Mouse (Mus musculus): ENCODE data around the gene Ccl9.

GRCm38 (mm10) chr11:83560405-83560804 lies 18.0 kb downstream of the Ccl9 start:
- TF ChIP-seq POLR2A (IDR thresholded peaks at IDR 0.05; ENCODE audit: insufficient read depth, low read length) (no peak), CTCF (IDR thresholded peaks at IDR 0.05; ENCODE audit: low read depth, low read length) (no peak), EP300 (IDR thresholded peaks at IDR 0.05; ENCODE audit: insufficient read depth, low read depth, low read length) (no peak)

All from ES-Bruce4 (cell line).